33 mouse cellular contexts compared by ENCODE assay signal in genomic region chr14:110271270-110271669, GRCm38 (mm10).
DNase-seq lines count a peak whose midpoint lies in the region; ATAC-seq and TF ChIP-seq lines count a peak whose summit lies in the region.
"Had no signal": no experiment of that assay in that cellular context is flagged by ENCODE, and none has a peak within 500 bp of the region (broad histone marks: within the 10 kb centered on the region; RNA-seq: fewer than 3 reads in every experiment).

No protein-coding gene starts in this region.

- no peaks in the 10 kb centered on the region for H3K27me3 ChIP-seq in forebrain, embryonic 14.5 days (replicated peaks; ENCODE audit: control insufficient read depth, insufficient read depth, low read length)
- H3K27me3 ChIP-seq in forebrain, embryonic 10.5 days (ENCODE audit: poor library complexity, severe bottlenecking): no peaks in the 10 kb centered on the region
- H3K27me3 ChIP-seq in forebrain, postnatal 0 days (ENCODE audit: insufficient read depth, low read length): no peaks in the 10 kb centered on the region
- H3K27me3 ChIP-seq: CH12.LX; embryonic facial prominence, embryonic 13.5 days; heart, embryonic 12.5 days; heart, embryonic 15.5 days; hindbrain, embryonic 12.5 days; hindbrain, embryonic 15.5 days; intestine, embryonic 15.5 days; kidney, embryonic 15.5 days; Patski had no signal

- H3K27ac ChIP-seq in forebrain, embryonic 14.5 days (ENCODE audit: low read depth, low read length): no peak overlapping the region
- H3K27ac ChIP-seq in forebrain, embryonic 10.5 days: no peak overlapping the region
- no peak overlapping the region for H3K27ac ChIP-seq in forebrain, postnatal 0 days (ENCODE audit: low read depth, low read length)
- H3K27ac ChIP-seq: embryonic facial prominence, embryonic 10.5 days; embryonic facial prominence, embryonic 13.5 days; gastrocnemius, adult 2 months; heart, embryonic 15.5 days; hindbrain, embryonic 12.5 days; hindbrain, embryonic 15.5 days; intestine, embryonic 15.5 days; kidney, embryonic 15.5 days had no signal

- H3K4me1 ChIP-seq in forebrain, embryonic 14.5 days (ENCODE audit: control insufficient read depth, insufficient read depth, low read length): no peaks in the 10 kb centered on the region
- no peaks in the 10 kb centered on the region for H3K4me1 ChIP-seq in forebrain, embryonic 10.5 days
- H3K4me1 ChIP-seq in forebrain, postnatal 0 days (ENCODE audit: insufficient read depth): no peaks in the 10 kb centered on the region
- H3K4me1 ChIP-seq: embryonic facial prominence, embryonic 10.5 days; heart, embryonic 12.5 days; heart, embryonic 15.5 days; hindbrain, embryonic 12.5 days; hindbrain, embryonic 15.5 days; intestine, embryonic 15.5 days; kidney, embryonic 15.5 days had no signal

- no peaks in the 10 kb centered on the region for H3K36me3 ChIP-seq in forebrain, embryonic 14.5 days (ENCODE audit: control insufficient read depth, insufficient read depth, low read length)
- H3K36me3 ChIP-seq in forebrain, embryonic 10.5 days (replicated peaks): no peaks in the 10 kb centered on the region
- no peaks in the 10 kb centered on the region for H3K36me3 ChIP-seq in forebrain, postnatal 0 days (ENCODE audit: insufficient read depth)
- H3K36me3 ChIP-seq: embryonic facial prominence, embryonic 10.5 days; embryonic facial prominence, embryonic 13.5 days; G1E; heart, embryonic 12.5 days; heart, embryonic 15.5 days; hindbrain, embryonic 12.5 days; hindbrain, embryonic 15.5 days; intestine, embryonic 15.5 days; kidney, embryonic 15.5 days had no signal

- no peak; the same call in 1 of the 2 replicates for ATAC-seq in forebrain, embryonic 14.5 days
- peak; percentile 56; the same call in 1 of the 2 replicates for ATAC-seq in forebrain, postnatal 0 days
- ATAC-seq: intestine, embryonic 15.5 days; Patski had no signal

- intact Hi-C loops in left cerebral cortex, postnatal 4 days (cut with DNase I): no loop called here

- no peak overlapping the region for H3K4me2 ChIP-seq in forebrain, embryonic 14.5 days (ENCODE audit: low read length)
- no peak overlapping the region for H3K4me2 ChIP-seq in forebrain, postnatal 0 days (ENCODE audit: low read depth)
- H3K4me2 ChIP-seq: embryonic facial prominence, embryonic 13.5 days; heart, embryonic 12.5 days; heart, embryonic 15.5 days; hindbrain, embryonic 12.5 days; hindbrain, embryonic 15.5 days; intestine, embryonic 15.5 days; kidney, embryonic 15.5 days had no signal

- WGBS in forebrain, embryonic 14.5 days: 67% methylated on average over 2 of the region's 2 CpGs
- WGBS in forebrain, embryonic 10.5 days: 80% methylated on average over 2 of the region's 2 CpGs
- 47% methylated on average over 2 of the region's 2 CpGs for WGBS in forebrain, postnatal 0 days

- no peaks in the 10 kb centered on the region for H3K9me3 ChIP-seq in forebrain, embryonic 14.5 days (replicated peaks; ENCODE audit: control insufficient read depth, low read length)
- no peaks in the 10 kb centered on the region for H3K9me3 ChIP-seq in forebrain, embryonic 10.5 days
- no peaks in the 10 kb centered on the region for H3K9me3 ChIP-seq in forebrain, postnatal 0 days (ENCODE audit: low read length)
- H3K9me3 ChIP-seq: embryonic facial prominence, embryonic 10.5 days; embryonic facial prominence, embryonic 13.5 days; heart, embryonic 12.5 days; heart, embryonic 15.5 days; hindbrain, embryonic 12.5 days; hindbrain, embryonic 15.5 days; intestine, embryonic 15.5 days; kidney, embryonic 15.5 days had no signal

- no peak for TF ChIP-seq CTCF in forebrain, postnatal 0 days (IDR thresholded peaks at IDR 0.05; ENCODE audit: low read depth)

- DNase-seq in cerebellum, postnatal 10 days: peak; percentile 47 to 58
- DNase-seq in cerebellum, postnatal 4 days (ENCODE audit: low spot score in 2 of 2): no peak
- peak; percentile 56 for DNase-seq in forebrain, embryonic 14.5 days (ENCODE audit: low spot score)
- DNase-seq in forebrain, embryonic 10.5 days (ENCODE audit: extremely low spot score, low spot score): no peak
- DNase-seq in left cerebral cortex, postnatal 4 days: peak; percentile 13
- DNase-seq in left cerebral cortex, adult 11 months (ENCODE audit: low spot score): no peak
- peak; percentile 52 for DNase-seq in forebrain, postnatal 0 days
- no peak for DNase-seq in T-cell, adult 2 months (ENCODE audit: low spot score)
- DNase-seq: adrenal gland, adult 2 months; adrenal gland, postnatal 14 days; cerebellum, adult 11-12 months; cerebellum, adult 8-10 months; cerebellum, postnatal 25 days; embryo, embryonic 11 days; gastrocnemius, adult 2 months; gastrocnemius, postnatal 14 days; heart, adult 18-20 months; heart, postnatal 10 days; heart, postnatal 4 days; kidney, adult 11 months; kidney, adult 8-10 months had no signal

- H3K9ac ChIP-seq in forebrain, embryonic 14.5 days (ENCODE audit: low read length): no peak overlapping the region
- no peak overlapping the region for H3K9ac ChIP-seq in forebrain, postnatal 0 days
- H3K9ac ChIP-seq: embryonic facial prominence, embryonic 13.5 days; heart, embryonic 12.5 days; heart, embryonic 15.5 days; hindbrain, embryonic 12.5 days; hindbrain, embryonic 15.5 days; intestine, embryonic 15.5 days; kidney, embryonic 15.5 days had no signal

- H3K4me3 ChIP-seq in forebrain, embryonic 14.5 days (ENCODE audit: low read depth, low read length): no peak overlapping the region
- H3K4me3 ChIP-seq in forebrain, embryonic 10.5 days: no peak overlapping the region
- no peak overlapping the region for H3K4me3 ChIP-seq in forebrain, postnatal 0 days (ENCODE audit: low read depth, low read length)
- H3K4me3 ChIP-seq: embryonic facial prominence, embryonic 10.5 days; embryonic facial prominence, embryonic 13.5 days; erythroblast, embryonic 14.5 days; gastrocnemius, adult 2 months; heart, embryonic 12.5 days; heart, embryonic 15.5 days; hindbrain, embryonic 12.5 days; hindbrain, embryonic 15.5 days; intestine, embryonic 15.5 days; kidney, embryonic 15.5 days had no signal

Comparison
In these comparisons a context has a peak if more than half of its experiments do, and no peak if none do; other contexts are left out.
1. DNase-seq: peak in cerebellum, postnatal 10 days (2 of 2), forebrain, embryonic 14.5 days (single experiment), left cerebral cortex, postnatal 4 days (single experiment) and forebrain, postnatal 0 days (single experiment); none in cerebellum, postnatal 4 days (0 of 2), forebrain, embryonic 10.5 days (single experiment), left cerebral cortex, adult 11 months (single experiment) and T-cell, adult 2 months (single experiment).